Mouse (Mus musculus): ENCODE measurements around the gene Ikbke.
A peak's percentile ranks its signal among the peaks of the same experiment; 100 is the strongest.
"Not testable (repeated sequence)": the region's sequence is repeated elsewhere in the genome, so short reads cannot be mapped to it uniquely, and the experiment has no call there.

Gene Ikbke

GRCm38 (mm10) chr1:131280280-131280679, 874 bp upstream of the Ikbke start:
- no peak for DNase-seq

- no peak for DNase-seq
Measured at GRCm38 (mm10) chr1:131278606-131279455, 575 bp downstream of the Ikbke start.

GRCm38 (mm10) chr1:131276831-131277230, 2.6 kb downstream of the Ikbke start:
- DNase-seq = peak; percentile 49

- DNase-seq = no peak
Measured at GRCm38 (mm10) chr1:131275577-131275976, 3.8 kb downstream of the Ikbke start.

GRCm38 (mm10) chr1:131274725-131275539, 4.5 kb downstream of the Ikbke start:
- peak; percentile 81 for DNase-seq

DNA sequence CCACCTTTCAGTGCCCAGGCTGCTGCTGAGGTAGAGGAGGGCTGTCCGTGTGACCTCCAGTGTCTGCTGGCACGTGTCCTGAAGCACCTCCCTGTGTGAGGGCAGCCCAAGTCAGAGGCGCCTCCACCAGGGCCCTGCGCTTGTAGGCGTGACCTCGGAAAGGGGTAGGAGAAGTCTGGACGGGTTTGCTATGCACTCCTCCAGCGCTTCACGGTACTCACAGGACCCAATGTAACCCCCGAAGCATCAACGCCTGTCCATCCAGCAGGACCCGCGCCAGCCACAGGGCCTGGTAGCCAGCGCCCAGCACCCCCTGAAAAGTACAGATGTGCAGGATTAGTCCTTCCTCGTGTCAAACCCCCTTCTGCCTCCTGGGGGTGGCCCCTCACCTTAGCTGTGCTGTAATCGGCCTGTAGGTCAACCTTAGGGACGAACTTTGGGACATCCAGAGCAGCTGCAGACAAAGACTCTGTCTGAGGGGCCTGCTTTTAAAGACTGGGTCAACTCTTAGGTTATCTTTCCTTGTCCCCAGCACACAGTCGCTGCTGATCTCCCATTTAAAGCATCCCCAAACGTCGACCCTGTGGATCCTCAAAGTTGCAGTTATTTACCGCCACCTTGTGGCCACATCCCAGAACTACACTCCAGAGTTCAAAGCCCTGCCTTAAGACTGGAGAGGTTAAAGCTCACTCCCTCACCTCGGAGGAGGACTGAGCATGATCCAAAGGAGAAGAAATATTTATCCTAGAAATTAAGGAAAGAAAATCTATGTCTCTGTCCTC, 9.4 kb downstream of the Ikbke start:
- DNase-seq = peak; percentile 60

DNA sequence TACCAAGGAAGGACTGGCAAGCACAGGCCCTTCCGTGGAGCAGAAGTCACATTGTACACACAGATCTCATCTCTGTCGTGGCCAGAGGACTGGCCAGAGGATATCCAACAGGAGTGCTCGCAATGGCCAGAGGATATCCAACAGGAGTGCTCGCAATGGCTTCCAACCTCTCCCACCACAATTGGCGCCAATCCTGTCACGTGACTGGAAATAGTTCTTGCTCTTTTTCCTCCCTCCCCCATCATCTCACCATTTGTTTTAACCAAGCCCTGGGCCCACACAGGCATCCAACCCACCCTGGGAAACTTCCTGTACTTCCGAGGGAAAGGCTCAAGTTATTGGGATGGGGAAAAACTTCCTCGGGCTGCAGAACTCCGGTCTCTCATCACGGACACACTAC, 10.6 kb downstream of the Ikbke start:
- no peak for DNase-seq

DNA sequence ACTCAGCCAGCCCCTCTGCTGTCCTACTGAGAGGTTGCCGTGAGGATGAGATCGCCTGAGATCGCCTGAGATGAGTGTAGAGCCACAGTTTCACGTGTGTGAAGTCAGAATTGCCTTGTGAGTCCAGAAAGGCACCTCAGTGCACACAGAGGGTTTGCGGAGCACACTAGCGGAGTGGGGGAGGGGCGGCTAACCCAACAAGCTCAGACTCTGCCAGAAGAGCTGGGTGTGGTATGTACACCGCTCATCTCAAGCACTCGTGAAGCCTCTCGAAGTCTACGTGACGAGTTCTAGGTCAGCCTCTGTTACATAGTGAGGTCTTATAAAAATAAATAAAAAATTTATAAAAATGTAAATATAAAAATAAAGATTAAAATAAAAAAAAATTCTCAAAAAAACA, 15.5 kb downstream of the Ikbke start:
- DNase-seq = no peak

DNA sequence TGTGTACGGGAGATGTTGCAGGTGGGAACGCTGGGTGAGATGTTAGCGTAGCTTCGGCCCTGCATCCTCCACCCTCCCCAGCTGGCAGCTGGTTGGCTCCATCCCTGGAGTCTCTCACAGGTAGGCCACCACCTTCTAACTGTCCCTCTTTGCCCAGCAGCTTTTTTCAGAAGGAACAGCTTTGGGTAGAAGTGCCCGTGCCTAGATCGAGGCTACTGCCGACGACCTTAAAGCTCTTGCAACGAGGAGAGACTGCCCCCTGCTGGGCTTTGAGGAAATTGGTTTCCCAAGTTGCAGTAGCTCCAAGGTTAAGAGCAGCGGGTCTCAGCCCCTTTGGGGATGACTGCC, 19.1 kb downstream of the Ikbke start:
- DNase-seq = no peak

GRCm38 (mm10) chr1:131259632-131260308, 19.6 kb downstream of the Ikbke start:
- no peak for DNase-seq

- DNase-seq = no peak
Measured at GRCm38 (mm10) chr1:131257288-131257687, 22.1 kb downstream of the Ikbke start.

- not testable (repeated sequence) for DNase-seq
Measured at GRCm38 (mm10) chr1:131252516-131253250, 26.7 kb downstream of the Ikbke start.

DNA sequence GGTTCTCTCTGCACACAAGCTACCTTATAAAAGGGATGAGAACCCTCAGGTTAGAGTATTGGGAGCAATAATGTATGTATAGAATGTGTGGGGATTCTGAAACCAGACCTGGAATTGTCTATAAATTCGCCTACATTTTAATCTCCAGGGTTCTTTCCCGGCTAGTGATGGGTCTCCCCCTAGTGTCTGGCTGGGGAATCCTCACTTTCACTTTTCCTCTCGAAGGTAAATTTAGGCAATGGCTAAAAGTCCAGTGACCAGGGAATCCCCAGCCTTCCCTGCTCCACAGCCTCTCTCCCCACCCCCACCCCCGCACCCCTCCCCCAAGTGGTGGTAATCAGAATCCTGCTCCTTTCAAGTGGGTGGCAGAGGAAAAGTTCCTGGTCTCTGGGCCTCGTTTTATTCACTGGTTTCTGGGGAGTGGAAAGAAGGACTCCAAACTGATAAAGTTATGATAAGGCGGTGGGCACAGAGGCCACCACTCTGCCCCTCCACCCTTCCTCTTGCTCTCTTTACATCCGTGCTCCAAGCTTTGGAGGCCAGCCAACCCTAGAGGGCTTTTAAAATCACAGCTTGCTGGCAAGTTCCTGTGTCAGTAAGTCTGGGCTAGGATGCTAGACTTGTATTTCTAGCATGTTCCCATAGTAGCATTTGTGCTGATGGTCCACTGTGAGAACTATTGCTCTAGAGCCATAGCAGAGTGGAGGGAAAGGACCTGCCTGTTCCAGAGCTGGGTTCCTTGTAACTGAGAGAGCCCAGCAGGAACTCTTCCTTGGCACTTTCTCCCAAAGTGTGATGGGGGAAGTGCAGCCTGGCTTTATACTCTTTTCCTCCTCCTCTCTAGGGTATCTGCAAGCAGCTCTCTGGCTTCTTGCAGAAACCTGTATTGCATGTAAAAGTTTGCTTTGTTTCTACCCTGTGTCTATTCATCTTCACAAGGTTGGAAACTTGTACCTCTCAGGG, 32.7 kb downstream of the Ikbke start:
- DNase-seq = peak; percentile 48

- peak; percentile 50 for DNase-seq
Measured at GRCm38 (mm10) chr1:131245926-131246325, 33.5 kb downstream of the Ikbke start.

DNA sequence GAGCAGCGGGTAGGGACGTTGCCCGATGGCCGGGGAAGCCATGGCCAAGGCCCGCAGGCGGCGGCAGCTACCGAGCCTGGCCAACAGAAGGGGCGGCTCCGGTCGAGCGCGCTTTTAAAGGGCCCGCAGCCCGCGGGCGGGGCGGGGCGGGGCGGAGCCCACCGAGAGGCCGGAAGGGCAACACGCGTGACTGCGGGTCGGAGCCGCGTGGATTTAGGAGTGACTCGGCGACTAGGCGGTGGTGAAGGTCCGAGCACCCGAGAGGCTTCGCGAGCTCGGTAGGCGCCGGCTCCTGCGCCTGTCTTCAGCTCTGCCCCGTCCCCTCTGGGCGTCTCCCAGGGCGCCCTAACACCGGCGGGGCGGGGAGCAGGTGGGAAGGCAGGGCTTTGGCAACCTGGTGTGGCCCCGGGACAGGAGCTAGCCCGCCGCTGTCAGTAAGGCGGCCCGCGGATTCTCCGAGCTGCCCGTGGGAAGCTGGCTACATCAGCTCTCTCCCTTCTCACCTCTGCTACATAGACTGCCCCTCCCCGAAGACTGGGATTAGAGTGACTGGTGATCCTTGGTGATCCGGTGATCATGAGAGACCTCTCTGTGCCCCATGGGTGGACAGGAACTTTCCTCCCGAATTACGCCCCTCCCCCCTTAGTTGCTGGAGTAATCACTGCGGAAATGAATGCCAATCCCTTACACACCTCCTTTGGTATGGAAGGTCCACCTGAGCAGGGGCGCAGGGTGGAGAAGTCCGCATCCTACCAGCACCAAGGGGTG, 34.1 kb downstream of the Ikbke start, which contains the start of gene Rassf5:
Rassf5 (minus strand) TSS at position 170 of the 768 bp plus-strand sequence.
- peak; percentile 76 for DNase-seq

- DNase-seq = no peak
Measured at GRCm38 (mm10) chr1:131244536-131245088, 34.8 kb downstream of the Ikbke start.

- DNase-seq = no peak
Measured at GRCm38 (mm10) chr1:131242956-131243355, 36.5 kb downstream of the Ikbke start.

GRCm38 (mm10) chr1:131239576-131240193, 39.7 kb downstream of the Ikbke start:
- DNase-seq = no peak

DNA sequence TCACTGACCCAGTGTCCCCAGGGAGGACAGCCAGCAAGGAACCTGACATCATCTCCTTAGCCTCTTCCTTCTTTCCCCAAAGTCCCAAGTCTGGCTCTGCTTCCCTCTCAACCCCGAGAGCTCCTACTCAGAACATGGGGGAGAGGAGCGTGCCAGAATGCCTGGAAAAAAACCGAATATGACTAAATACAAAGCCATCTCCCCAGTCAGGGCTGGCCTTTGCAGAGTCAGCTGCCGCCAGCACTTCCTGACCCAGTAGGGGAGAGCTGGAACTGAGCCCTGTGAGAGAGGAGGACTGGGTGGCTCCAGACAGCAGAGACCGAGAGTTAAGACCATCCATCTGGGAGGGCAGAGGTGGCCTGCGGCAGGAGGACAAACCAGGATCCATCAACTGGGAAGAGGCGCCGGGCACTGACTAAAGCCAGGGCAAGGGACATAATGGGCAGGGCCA, 40.5 kb downstream of the Ikbke start:
- DNase-seq = peak; percentile 69

Measured in kidney, adult 11 months (tissue).